Mouse (Mus musculus) megakaryocyte, embryonic 14.5 days (primary cell): ENCODE results near the gene Cfl2.
"Not testable (repeated sequence)": the region's sequence is repeated elsewhere in the genome, so short reads cannot be mapped to it uniquely, and the experiment has no call there.

Experiments
- FLI1 ChIP-seq: IDR thresholded peaks from 2 replicates; pipeline ENCODE4 v1.6.1; 2012; ENCODE audit warnings: low read length, inconsistent platforms, mixed read lengths
- GATA1 ChIP-seq: IDR thresholded peaks from 3 replicates; pipeline ENCODE4 v1.6.1; 2012; ENCODE audit warnings: mixed read lengths, low read length, inconsistent platforms, borderline replicate concordance

- peak; percentile 55; the same call in 1 of the 3 replicates for TF ChIP-seq GATA1
- TF ChIP-seq FLI1: not testable (repeated sequence)
Measured at GRCm38 (mm10) chr12:54831927-54832326, 30.8 kb downstream of the Cfl2 start.
